Mouse (Mus musculus) heart, embryonic 11.5 days (tissue): ENCODE results near the gene Zfp462. TPM values are rescaled to one million over a fixed set of nuclear protein-coding genes. Genes with fewer than 3 reads are reported as not detected.

Experiments
- ATAC-seq: fragments of 200-750 bp; cut with Nextera tagmentation; replicated peaks from 2 replicates; pipeline ENCODE4 v1.8.0; 2017; ENCODE audit warnings: moderate library complexity; ENCODE audit not compliant: insufficient number of reproducible peaks, low FRiP score, low TSS enrichment
- H3K27ac ChIP-seq: fragments of 300-500 bp; sonication (generic); 2 replicates; pipeline ENCODE4 v1.5.1; 2014; ENCODE audit warnings: mild to moderate bottlenecking, low read depth, low read length
- H3K27me3 ChIP-seq: fragments of 300-500 bp; sonication (generic); 2 replicates; pipeline ENCODE4 v1.6.1; 2014; ENCODE audit warnings: mild to moderate bottlenecking, low read length, mixed read lengths; ENCODE audit not compliant: control insufficient read depth, insufficient read depth
- H3K36me3 ChIP-seq: fragments of 300-500 bp; sonication (generic); 2 replicates; pipeline ENCODE4 v1.6.1; 2014; ENCODE audit warnings: mild to moderate bottlenecking, low read length, moderate library complexity, mixed read lengths; ENCODE audit not compliant: control insufficient read depth, insufficient read depth
- H3K4me1 ChIP-seq: fragments of 300-500 bp; sonication (generic); 2 replicates; pipeline ENCODE4 v1.6.1; 2014; ENCODE audit warnings: low read length; ENCODE audit not compliant: control insufficient read depth, insufficient read depth
- H3K4me2 ChIP-seq: fragments of 300-500 bp; sonication (generic); 2 replicates; pipeline ENCODE4 v1.6.1; 2014; ENCODE audit warnings: mild to moderate bottlenecking, moderate library complexity
- H3K4me3 ChIP-seq: fragments of 300-500 bp; sonication (generic); 2 replicates; pipeline ENCODE4 v1.5.1; 2014; ENCODE audit warnings: low read depth, low read length
- H3K9ac ChIP-seq: fragments of 300-500 bp; sonication (generic); 2 replicates; pipeline ENCODE4 v1.6.1; 2014; ENCODE audit warnings: mild to moderate bottlenecking, low read depth, low read length, moderate library complexity
- H3K9me3 ChIP-seq: fragments of 300-500 bp; sonication (generic); replicated peaks from 2 replicates; pipeline ENCODE4 v1.6.1; 2016; ENCODE audit warnings: low read length; ENCODE audit not compliant: control insufficient read depth
- WGBS: fragments of 180-500 bp; shearing (Covaris S2); extraction: QIAGEN DNeasy Blood & Tissue Kit; methylation state at CpG from one replicate; pipeline ENCODE4 v1.1.7; 2014; ENCODE audit not compliant: insufficient replicate concordance; 5-methylcytosine and 5-hydroxymethylcytosine counted together
- polyA plus RNA-seq: library from polyadenylated mRNA; unstranded; fragments of >200 nt; fragmentation: Nextera tagmentation; extraction: Ambion mirVana; gene quantifications from 2 replicates; pipeline ENCODE4 v1.2.1, GENCODE M21; 2014

Gene Zfp462
- polyA plus RNA-seq, 1 experiment from 2014 or later = 5.7 TPM

DNA sequence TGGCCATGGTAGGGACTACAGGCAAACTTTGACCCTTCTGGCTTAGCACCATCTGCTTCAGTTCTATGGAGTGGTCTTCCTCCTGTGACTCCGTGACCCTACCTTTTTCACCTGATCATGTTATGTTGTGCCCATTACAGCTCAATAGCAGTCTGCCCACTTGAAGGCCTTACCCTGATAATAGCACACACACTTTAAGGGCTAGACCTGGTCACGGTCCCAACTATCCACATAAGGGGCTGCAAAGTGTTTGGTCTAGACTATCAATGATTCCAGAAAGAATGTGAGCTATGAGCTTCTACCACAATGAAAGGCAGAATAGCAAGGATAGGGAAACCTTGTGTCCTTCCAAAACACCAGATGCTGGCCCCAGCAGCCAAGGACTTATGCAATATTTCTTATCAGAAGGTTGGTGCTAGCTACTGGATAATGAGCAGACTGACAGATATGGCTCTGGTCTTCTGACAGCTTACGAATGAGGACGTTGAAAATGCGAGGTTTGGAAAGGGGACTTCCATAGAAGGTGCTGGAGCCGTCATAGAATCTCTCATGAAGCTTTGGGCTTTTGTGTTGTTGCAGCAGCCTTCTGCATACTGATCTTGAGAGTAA lies 139.3 kb downstream of the Zfp462 start:
- Histone ChIP-seq H3K4me3 (no peak overlapping the region), H3K27me3 (no peaks in the 10 kb centered on the region), H3K27ac (no peak overlapping the region), H3K4me2 (no peak overlapping the region), H3K9me3 (no peaks in the 10 kb centered on the region), H3K36me3 (peaks cover 9% of the 10 kb centered on the region), H3K4me1 (no peaks in the 10 kb centered on the region), H3K9ac (no peak overlapping the region)
- ATAC-seq = 0 out of 2 replicates have a peak, but pooled peaks have one; percentile 26
- WGBS = 62% methylated on average over 6 of the region's 6 CpGs

DNA sequence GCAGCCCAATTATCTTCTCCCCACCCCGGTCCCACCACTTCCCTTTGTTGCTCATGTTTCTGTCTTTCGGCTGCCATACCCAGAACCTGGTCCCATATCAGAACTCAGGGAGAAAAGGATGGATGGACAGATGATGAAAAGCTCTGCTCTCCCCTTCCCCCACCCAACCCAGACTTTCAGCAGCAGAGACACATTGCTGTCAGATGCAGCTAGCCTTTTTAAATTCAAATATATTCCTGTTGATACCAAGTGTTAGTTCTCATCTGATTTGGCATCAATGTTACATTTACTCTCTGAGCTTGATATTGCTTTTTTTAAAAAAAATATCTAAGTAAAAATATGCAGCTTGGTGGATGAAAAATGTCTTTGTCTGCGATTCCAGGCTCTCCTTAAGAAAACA lies 143.3 kb downstream of the Zfp462 start:
- Histone ChIP-seq H3K9ac (no peak overlapping the region), H3K4me3 (no peak overlapping the region), H3K36me3 (no peaks in the 10 kb centered on the region), H3K4me1 (no peaks in the 10 kb centered on the region), H3K27me3 (no peaks in the 10 kb centered on the region), H3K9me3 (no peaks in the 10 kb centered on the region), H3K27ac (no peak overlapping the region), H3K4me2 (no peak overlapping the region)
- 70% methylated on average over 3 of the region's 3 CpGs for WGBS
- ATAC-seq = no peak

DNA sequence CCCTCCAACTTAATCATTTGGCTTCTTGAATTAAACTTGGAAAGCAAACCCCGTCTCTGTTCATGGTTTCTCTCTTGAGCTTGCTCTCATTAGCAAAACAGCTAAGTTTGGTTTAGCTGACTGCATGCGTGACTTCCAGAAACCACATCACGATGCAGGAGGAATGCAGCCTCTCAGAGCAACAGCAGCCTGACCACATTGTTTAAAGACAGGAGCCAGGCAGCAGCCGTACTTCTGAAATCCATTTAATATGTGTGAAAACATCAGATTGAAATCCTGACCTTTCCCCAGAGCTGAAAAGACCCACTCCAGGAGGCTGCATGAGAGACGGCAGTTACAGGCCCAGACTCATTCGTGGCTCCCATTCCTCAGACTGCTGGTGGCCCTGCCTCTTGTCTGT lies 144.1 kb downstream of the Zfp462 start:
- H3K4me1 ChIP-seq = no peaks in the 10 kb centered on the region
- H3K9me3 ChIP-seq = no peaks in the 10 kb centered on the region
- H3K36me3 ChIP-seq = no peaks in the 10 kb centered on the region
- H3K27me3 ChIP-seq = no peaks in the 10 kb centered on the region
- H3K4me3 ChIP-seq = no peak overlapping the region
- 55% methylated on average over 6 of the region's 6 CpGs for WGBS
- no peak overlapping the region for H3K9ac ChIP-seq
- H3K27ac ChIP-seq = no peak overlapping the region
- no peak for ATAC-seq
- no peak overlapping the region for H3K4me2 ChIP-seq

DNA sequence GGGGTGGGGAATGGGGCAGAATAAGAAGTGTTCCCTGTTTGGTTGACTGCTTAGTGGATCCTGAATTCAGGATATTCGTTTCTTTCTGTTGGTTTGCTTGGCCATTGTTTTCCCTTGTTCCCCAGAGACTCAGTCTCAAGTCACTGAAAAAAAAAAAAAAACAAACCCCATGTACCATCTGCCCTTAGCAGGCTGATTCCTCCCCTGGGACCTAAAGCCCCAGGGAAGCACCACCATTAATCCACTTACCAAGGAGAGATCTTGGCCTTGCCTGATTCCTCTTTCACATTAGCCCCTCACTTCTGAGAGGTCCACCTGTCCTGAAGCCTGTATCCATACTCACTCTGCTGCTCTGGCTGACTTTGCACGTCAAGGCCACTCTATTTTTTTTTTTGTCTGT lies 152.3 kb downstream of the Zfp462 start:
- 45% methylated on average over 2 of the region's 2 CpGs for WGBS
- no peak for ATAC-seq
- no peak overlapping the region for H3K4me3 ChIP-seq

DNA sequence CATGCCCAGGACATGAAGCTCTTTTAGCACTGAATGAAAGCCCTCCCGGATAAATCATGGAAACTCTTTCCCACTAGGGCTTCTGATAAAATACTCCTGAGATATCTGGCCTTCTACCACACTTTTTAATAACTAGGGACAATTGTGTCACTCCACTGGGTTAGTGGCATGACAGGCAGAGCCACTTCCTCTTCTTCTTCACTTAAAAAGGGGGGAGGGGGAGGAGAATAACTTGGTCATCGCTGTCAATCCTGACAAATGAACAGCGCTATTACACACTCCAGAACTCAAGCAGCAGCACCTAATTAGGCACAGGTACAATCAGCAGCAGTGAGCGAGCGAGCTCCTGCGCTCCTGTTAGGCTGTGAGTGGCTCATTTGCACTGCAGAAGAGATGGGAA lies 153.5 kb downstream of the Zfp462 start:
- Histone ChIP-seq H3K4me1 (peaks cover 8% of the 10 kb centered on the region; the same call in 1 of the 2 replicates), H3K4me3 (no peak overlapping the region), H3K27ac (no peak overlapping the region), H3K4me2 (no peak overlapping the region), H3K9ac (no peak overlapping the region), H3K36me3 (no peaks in the 10 kb centered on the region), H3K27me3 (no peaks in the 10 kb centered on the region), H3K9me3 (no peaks in the 10 kb centered on the region)
- 50% methylated on average over 6 of the region's 6 CpGs for WGBS
- ATAC-seq = no peak

More for the DNA sequence above, 152.3 kb downstream of the Zfp462 start:
- Histone ChIP-seq H3K36me3 (no peaks in the 10 kb centered on the region), H3K4me1 (peaks cover 8% of the 10 kb centered on the region; the same call in 1 of the 2 replicates), H3K9ac (no peak overlapping the region), H3K27me3 (no peaks in the 10 kb centered on the region), H3K4me2 (no peak overlapping the region), H3K27ac (no peak overlapping the region), H3K9me3 (no peaks in the 10 kb centered on the region)

DNA sequence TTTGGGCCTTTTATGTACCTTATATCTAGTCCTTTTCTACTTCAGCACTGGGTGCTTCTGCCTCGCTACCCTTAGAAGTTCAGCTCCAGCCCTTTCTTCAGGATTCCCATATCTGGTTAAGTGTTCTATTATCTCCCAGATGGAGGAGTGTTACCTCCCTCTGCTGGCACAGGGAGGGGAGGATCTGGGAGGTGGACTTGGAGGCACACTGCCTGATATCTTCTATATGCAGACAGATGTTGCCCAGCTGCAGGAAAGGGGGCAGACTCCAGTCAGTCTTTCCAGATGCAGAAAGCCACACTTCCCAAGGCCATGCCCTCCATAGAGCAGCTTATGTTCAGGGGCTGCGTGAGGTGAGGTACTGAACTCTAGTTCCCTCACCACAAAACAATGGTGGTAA lies 156.0 kb downstream of the Zfp462 start:
- no peak overlapping the region for H3K9ac ChIP-seq
- no peaks in the 10 kb centered on the region for H3K27me3 ChIP-seq
- H3K4me2 ChIP-seq = no peak overlapping the region
- peaks cover 8% of the 10 kb centered on the region; the same call in 1 of the 2 replicates for H3K4me1 ChIP-seq
- H3K4me3 ChIP-seq = no peak overlapping the region
- H3K36me3 ChIP-seq = no peaks in the 10 kb centered on the region
- H3K27ac ChIP-seq = no peak overlapping the region
- H3K9me3 ChIP-seq = no peaks in the 10 kb centered on the region
- WGBS = 53% methylated on average over 2 of the region's 2 CpGs
- ATAC-seq = no peak

DNA sequence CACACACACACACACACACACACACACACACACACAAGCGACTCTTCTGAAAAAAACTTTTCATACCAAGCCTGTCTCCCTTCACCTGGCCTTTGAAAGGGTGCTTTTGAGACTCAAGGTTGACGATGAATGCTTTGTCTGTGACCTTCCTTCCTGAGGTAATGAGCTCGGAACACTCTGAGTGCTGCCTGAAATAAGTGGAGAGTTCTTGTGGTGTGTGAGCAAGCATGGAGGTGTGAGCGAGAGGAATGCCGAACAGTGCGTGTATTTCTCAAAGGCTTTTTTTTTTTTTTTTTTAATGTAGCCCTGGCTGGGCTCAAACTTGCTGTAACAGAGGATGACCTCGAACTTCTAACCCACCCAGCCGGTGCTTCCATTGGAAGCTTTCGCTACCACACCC lies 156.8 kb downstream of the Zfp462 start:
- WGBS = 72% methylated on average over 9 of the region's 9 CpGs
- Histone ChIP-seq H3K27me3 (no peaks in the 10 kb centered on the region), H3K4me2 (no peak overlapping the region), H3K4me1 (peaks cover 8% of the 10 kb centered on the region; the same call in 1 of the 2 replicates), H3K27ac (no peak overlapping the region), H3K36me3 (no peaks in the 10 kb centered on the region), H3K4me3 (no peak overlapping the region), H3K9ac (no peak overlapping the region), H3K9me3 (no peaks in the 10 kb centered on the region)
- no peak for ATAC-seq

DNA sequence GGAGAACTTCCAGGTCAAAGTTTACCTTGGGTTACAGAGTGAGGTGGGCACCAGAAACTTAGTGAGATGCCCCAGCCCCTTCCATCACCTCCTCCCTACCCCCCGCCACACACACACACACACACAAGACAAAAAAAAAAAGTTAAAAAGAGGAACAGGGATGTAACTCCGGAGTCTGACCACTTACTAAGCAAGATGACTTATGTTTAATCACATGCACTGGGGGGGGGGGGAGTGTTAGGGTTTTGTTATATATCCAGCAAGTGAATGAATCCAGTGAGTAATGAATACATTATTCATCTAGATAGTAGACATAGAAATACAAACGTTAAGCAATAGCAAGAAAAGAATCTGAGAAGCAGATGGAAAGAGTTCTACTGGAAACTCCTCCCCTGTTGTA lies 157.5 kb downstream of the Zfp462 start:
- ATAC-seq = no peak
- 80% methylated on average over 3 of the region's 3 CpGs for WGBS
- no peak overlapping the region for H3K9ac ChIP-seq

DNA sequence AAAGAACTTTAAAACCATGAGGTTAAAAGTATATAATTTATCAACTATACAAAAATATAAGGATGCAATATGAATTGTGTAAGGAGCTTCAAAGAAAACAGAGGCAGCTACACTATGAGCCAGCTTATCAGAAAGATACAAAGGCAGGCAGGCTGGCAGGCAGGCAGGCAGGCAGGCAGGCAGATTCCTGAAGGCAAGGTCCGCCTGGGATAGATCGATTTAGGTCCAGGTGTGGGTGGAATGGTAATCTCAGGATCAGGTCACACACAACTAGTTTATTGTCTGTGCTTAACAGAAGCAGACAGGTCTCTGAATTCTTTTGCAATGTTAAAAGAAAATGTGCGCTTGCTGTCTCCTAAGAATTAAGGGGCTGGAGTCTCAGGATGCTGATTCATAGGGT lies 158.7 kb downstream of the Zfp462 start:
- 55% methylated on average over 3 of the region's 3 CpGs for WGBS
- no peak overlapping the region for H3K4me3 ChIP-seq
- no peak for ATAC-seq

More for the DNA sequence above, 157.5 kb downstream of the Zfp462 start:
- H3K27me3 ChIP-seq = no peaks in the 10 kb centered on the region
- H3K4me3 ChIP-seq = no peak overlapping the region
- no peaks in the 10 kb centered on the region for H3K36me3 ChIP-seq
- H3K4me2 ChIP-seq = no peak overlapping the region
- H3K27ac ChIP-seq = no peak overlapping the region
- H3K9me3 ChIP-seq = no peaks in the 10 kb centered on the region
- peaks cover 8% of the 10 kb centered on the region; the same call in 1 of the 2 replicates for H3K4me1 ChIP-seq

More for the DNA sequence above, 158.7 kb downstream of the Zfp462 start:
- H3K4me2 ChIP-seq = no peak overlapping the region
- H3K27me3 ChIP-seq = no peaks in the 10 kb centered on the region
- H3K9me3 ChIP-seq = no peaks in the 10 kb centered on the region
- no peak overlapping the region for H3K9ac ChIP-seq
- no peak overlapping the region for H3K27ac ChIP-seq
- H3K36me3 ChIP-seq = no peaks in the 10 kb centered on the region
- H3K4me1 ChIP-seq = 0 out of 2 replicates have a peak, but pooled peaks cover under 1% of the 10 kb centered on the region
